Mouse (Mus musculus) heart, embryonic 10.5 days (tissue): ENCODE results near the gene Ccr2. TPM values are rescaled to one million over a fixed set of nuclear protein-coding genes. Genes with fewer than 3 reads are reported as not detected.
"Not testable (repeated sequence)": the region's sequence is repeated elsewhere in the genome, so short reads cannot be mapped to it uniquely, and the experiment has no call there.

Experiments
- DNase-seq: peaks from one replicate; pipeline ENCODE4 v3.0.0-alpha.2; 2017; ENCODE audit warnings: low spot score
- H3K27ac ChIP-seq: fragments of 300-500 bp; sonication (generic); 2 replicates; pipeline ENCODE4 v1.5.1; 2016; ENCODE audit warnings: mild to moderate bottlenecking
- H3K27me3 ChIP-seq: fragments of 300-500 bp; sonication (generic); 2 replicates; pipeline ENCODE4 v1.6.1; 2016; ENCODE audit warnings: mild to moderate bottlenecking; ENCODE audit not compliant: poor library complexity, insufficient read depth, severe bottlenecking
- H3K36me3 ChIP-seq: fragments of 300-500 bp; sonication (generic); 2 replicates; pipeline ENCODE4 v1.6.1; 2016; ENCODE audit warnings: mild to moderate bottlenecking, moderate library complexity
- H3K4me1 ChIP-seq: fragments of 300-500 bp; sonication (generic); 2 replicates; pipeline ENCODE4 v1.6.1; 2016; ENCODE audit warnings: mild to moderate bottlenecking
- H3K4me3 ChIP-seq: fragments of 300-500 bp; sonication (generic); 2 replicates; pipeline ENCODE4 v1.5.1; 2016; ENCODE audit warnings: mild to moderate bottlenecking, moderate library complexity
- H3K9me3 ChIP-seq: fragments of 300-500 bp; sonication (generic); 2 replicates; pipeline ENCODE4 v1.6.1; 2016; ENCODE audit warnings: mild to moderate bottlenecking, moderate library complexity
- WGBS: fragments of 180-500 bp; shearing (Covaris S2); methylation state at CpG from one replicate; pipeline ENCODE4 v1.1.7; 2016; 5-methylcytosine and 5-hydroxymethylcytosine counted together
- polyA plus RNA-seq: library from polyadenylated mRNA; unstranded; fragments of >200 nt; fragmentation: Nextera tagmentation; extraction: Ambion mirVana; gene quantifications from 2 replicates; pipeline ENCODE4 v1.2.1, GENCODE M21; 2016

Ccr2 gene
- polyA plus RNA-seq, 1 experiment from 2014 or later, result 0.09 TPM

DNA sequence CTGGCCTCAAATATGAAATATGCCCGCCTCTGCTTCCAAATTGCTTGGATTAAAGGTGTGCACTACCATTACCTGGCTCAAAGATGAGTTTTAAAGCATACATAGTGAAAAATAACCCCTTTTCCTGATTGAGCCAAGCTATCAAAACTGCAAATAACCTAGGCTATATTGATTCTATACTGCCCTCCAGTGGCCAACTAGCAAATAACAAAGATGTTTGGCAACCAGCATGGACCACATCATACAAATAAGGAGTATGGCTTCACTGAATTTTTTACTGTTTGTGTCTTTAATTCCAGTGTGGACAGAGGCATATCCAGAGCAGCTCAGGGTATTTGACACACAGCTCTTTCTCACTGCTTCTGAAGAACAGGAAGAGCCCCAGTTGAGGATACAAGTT lies 26.6 kb downstream of the Ccr2 start:
- Histone ChIP-seq H3K4me3 (no peak overlapping the region), H3K36me3 (no peaks in the 10 kb centered on the region), H3K9me3 (no peaks in the 10 kb centered on the region), H3K27ac (no peak overlapping the region), H3K4me1 (no peaks in the 10 kb centered on the region; the same call in 1 of the 2 replicates), H3K27me3 (no peaks in the 10 kb centered on the region)
- 0% methylated on average over 1 of the region's 1 CpGs for WGBS
- no peak for DNase-seq

DNA sequence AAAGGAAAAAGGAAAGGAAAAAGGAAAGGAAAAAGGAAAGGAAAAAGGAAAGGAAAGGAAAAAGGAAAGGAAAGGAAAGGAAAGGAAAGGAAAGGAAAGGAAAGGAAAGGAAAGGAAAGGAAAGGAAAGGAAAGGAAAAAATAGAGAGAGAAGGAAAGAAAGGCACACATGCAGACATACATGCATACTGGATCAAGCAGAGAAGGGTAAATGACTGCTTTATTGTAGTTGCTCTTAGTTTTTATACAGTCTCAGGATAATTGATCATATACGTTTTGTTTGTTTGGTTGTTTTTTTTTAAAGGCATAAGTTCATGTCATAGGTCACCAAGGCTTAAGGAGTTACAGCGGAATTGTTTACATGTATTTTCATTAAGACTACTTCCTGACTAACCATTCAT lies 31.1 kb downstream of the Ccr2 start:
- not testable (repeated sequence) for H3K36me3 ChIP-seq, DNase-seq, H3K9me3 ChIP-seq, H3K4me3 ChIP-seq, H3K4me1 ChIP-seq, H3K27ac ChIP-seq, H3K27me3 ChIP-seq
- WGBS, result 78% methylated on average over 2 of the region's 2 CpGs

- WGBS, result 90% methylated on average over 1 of the region's 1 CpGs
- not testable (repeated sequence) for H3K27me3 ChIP-seq, H3K9me3 ChIP-seq, DNase-seq, H3K27ac ChIP-seq, H3K36me3 ChIP-seq, H3K4me1 ChIP-seq, H3K4me3 ChIP-seq
Measured at GRCm38 (mm10) chr9:124134919-124135318, 33.2 kb downstream of the Ccr2 start.

- Histone ChIP-seq H3K4me3 (no peak overlapping the region), H3K27ac (no peak overlapping the region)
Measured at GRCm38 (mm10) chr9:124137619-124138018, 35.9 kb downstream of the Ccr2 start.

DNA sequence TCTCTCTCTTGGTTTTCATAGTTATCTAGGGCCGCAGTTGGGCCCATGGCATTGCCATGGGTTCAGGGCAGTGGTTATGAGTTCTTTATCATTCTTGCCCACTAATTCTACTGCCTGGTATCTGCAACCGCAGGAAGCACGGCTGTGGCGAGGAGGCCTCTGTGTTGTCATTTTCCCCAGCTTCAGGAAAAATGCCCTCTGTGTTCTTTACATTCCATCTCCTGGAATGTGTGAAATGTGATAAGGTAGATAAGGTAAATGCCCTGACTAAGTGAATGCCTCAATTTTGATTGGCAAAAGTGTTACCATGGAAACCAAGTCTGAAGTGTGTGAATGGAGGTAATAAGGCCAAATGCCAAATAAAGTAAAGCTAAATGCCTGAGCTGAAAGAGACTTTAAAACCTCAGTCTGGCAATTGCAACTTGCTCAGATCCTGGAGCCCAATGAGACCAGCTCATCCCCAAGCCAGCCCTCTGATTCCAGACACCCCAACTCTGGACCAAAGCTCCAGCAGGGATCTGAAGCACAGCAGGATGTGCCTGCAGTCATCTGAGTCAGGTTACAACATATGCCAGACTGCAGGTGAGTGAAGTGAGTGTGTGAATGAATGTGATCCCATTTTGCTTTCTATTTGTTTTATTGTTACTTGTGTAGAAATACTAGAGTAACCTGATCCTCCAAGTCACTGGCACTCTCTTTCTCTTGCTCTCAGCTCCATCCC lies 36.5 kb downstream of the Ccr2 start:
- Histone ChIP-seq H3K9me3 (no peaks in the 10 kb centered on the region), H3K27me3 (no peaks in the 10 kb centered on the region), H3K36me3 (no peaks in the 10 kb centered on the region), H3K4me1 (peaks cover 10% of the 10 kb centered on the region; the same call in 1 of the 2 replicates), H3K4me3 (no peak overlapping the region), H3K27ac (no peak overlapping the region)
- 17% methylated on average over 4 of the region's 4 CpGs for WGBS
- no peak for DNase-seq

More at GRCm38 (mm10) chr9:124137619-124138018, 35.9 kb downstream of the Ccr2 start:
- H3K4me1 ChIP-seq, result peaks cover 10% of the 10 kb centered on the region; the same call in 1 of the 2 replicates
- 51% methylated on average over 11 of the region's 11 CpGs for WGBS
- no peaks in the 10 kb centered on the region for H3K9me3 ChIP-seq
- DNase-seq, result no peak
- H3K27me3 ChIP-seq, result no peaks in the 10 kb centered on the region
- H3K36me3 ChIP-seq, result no peaks in the 10 kb centered on the region

GRCm38 (mm10) chr9:124143678-124144077 lies 41.9 kb downstream of the Ccr2 start:
- WGBS, result 78% methylated on average over 1 of the region's 1 CpGs
- no peaks in the 10 kb centered on the region for H3K27me3 ChIP-seq
- H3K27ac ChIP-seq, result no peak overlapping the region
- H3K4me1 ChIP-seq, result no peaks in the 10 kb centered on the region
- no peak overlapping the region for H3K4me3 ChIP-seq
- no peaks in the 10 kb centered on the region for H3K9me3 ChIP-seq
- DNase-seq, result no peak
- H3K36me3 ChIP-seq, result no peaks in the 10 kb centered on the region

GRCm38 (mm10) chr9:124146307-124146706 lies 44.6 kb downstream of the Ccr2 start:
- no peak for DNase-seq
- H3K27me3 ChIP-seq, result no peaks in the 10 kb centered on the region

More at GRCm38 (mm10) chr9:124146307-124146706, 44.6 kb downstream of the Ccr2 start:
- no peaks in the 10 kb centered on the region for H3K36me3 ChIP-seq
- no peak overlapping the region for H3K4me3 ChIP-seq
- H3K4me1 ChIP-seq, result no peaks in the 10 kb centered on the region
- H3K9me3 ChIP-seq, result no peaks in the 10 kb centered on the region
- H3K27ac ChIP-seq, result no peak overlapping the region

Other genes starting within 250 kb of the Ccr2 start
- gene Xcr1, start 239.9 kb upstream of the Ccr2 start, polyA plus RNA-seq, result 0.06 TPM in 1 of 2 replicates, not detected in the other
- gene Ccr1, start 133.3 kb upstream of the Ccr2 start, polyA plus RNA-seq, result 0.07 and 0.35 TPM in 2 replicates
- gene Ccr1l1, start 123.5 kb upstream of the Ccr2 start, polyA plus RNA-seq, result 0.12 TPM in 1 of 2 replicates, not detected in the other
- 0.06 TPM in 1 of 2 replicates, not detected in the other for gene Ccr3, start 80.0 kb upstream of the Ccr2 start, polyA plus RNA-seq
- 0.04 TPM in 1 of 2 replicates, not detected in the other for gene Ccr5, start 19.6 kb downstream of the Ccr2 start, polyA plus RNA-seq
- 6.8 and 8.7 TPM in 2 replicates for gene 2010315B03Rik, start 210.7 kb downstream of the Ccr2 start, polyA plus RNA-seq